Mouse (Mus musculus) hindbrain, embryonic 12.5 days (tissue): ENCODE data around the gene Gpa33. TPM values are rescaled to one million over a fixed set of nuclear protein-coding genes. Genes with fewer than 3 reads are reported as not detected.

Source experiments
- ATAC-seq: fragments of 200-750 bp; cut with Nextera tagmentation; 2 replicates; pipeline ENCODE4 v1.8.0; 2017; ENCODE audit warnings: moderate TSS enrichment; ENCODE audit not compliant: low FRiP score
- H3K27ac ChIP-seq: fragments of 300-500 bp; sonication (generic); 2 replicates; pipeline ENCODE4 v1.5.1; 2016; ENCODE audit warnings: mild to moderate bottlenecking
- H3K27me3 ChIP-seq: fragments of 300-500 bp; sonication (generic); 2 replicates; pipeline ENCODE4 v1.6.1; 2016; ENCODE audit warnings: mild to moderate bottlenecking
- H3K36me3 ChIP-seq: fragments of 300-500 bp; sonication (generic); 2 replicates; pipeline ENCODE4 v1.6.1; 2016; ENCODE audit warnings: mild to moderate bottlenecking
- H3K4me1 ChIP-seq: fragments of 300-500 bp; sonication (generic); 2 replicates; pipeline ENCODE4 v1.6.1; 2016
- H3K4me2 ChIP-seq: fragments of 300-500 bp; sonication (generic); replicated peaks from 2 replicates; pipeline ENCODE4 v1.6.1; 2016; ENCODE audit warnings: mild to moderate bottlenecking
- H3K4me3 ChIP-seq: fragments of 300-500 bp; sonication (generic); 2 replicates; pipeline ENCODE4 v1.5.1; 2016; ENCODE audit warnings: mild to moderate bottlenecking
- H3K9ac ChIP-seq: fragments of 300-500 bp; sonication (generic); 2 replicates; pipeline ENCODE4 v1.6.1; 2016; ENCODE audit warnings: mild to moderate bottlenecking, moderate library complexity
- H3K9me3 ChIP-seq: fragments of 300-500 bp; sonication (generic); replicated peaks from 2 replicates; pipeline ENCODE4 v1.6.1; 2016; ENCODE audit warnings: mild to moderate bottlenecking
- WGBS: fragments of 180-500 bp; shearing (Covaris S2); methylation state at CpG from one replicate; pipeline ENCODE4 v1.1.7; 2016; 5-methylcytosine and 5-hydroxymethylcytosine counted together
- polyA plus RNA-seq: library from polyadenylated mRNA; unstranded; fragments of >200 nt; fragmentation: Nextera tagmentation; extraction: Ambion mirVana; gene quantifications from 2 replicates; pipeline ENCODE4 v1.2.1, GENCODE M21; 2016

Gene Gpa33
- polyA plus RNA-seq, 1 experiment from 2014 or later: 0.12 TPM

DNA sequence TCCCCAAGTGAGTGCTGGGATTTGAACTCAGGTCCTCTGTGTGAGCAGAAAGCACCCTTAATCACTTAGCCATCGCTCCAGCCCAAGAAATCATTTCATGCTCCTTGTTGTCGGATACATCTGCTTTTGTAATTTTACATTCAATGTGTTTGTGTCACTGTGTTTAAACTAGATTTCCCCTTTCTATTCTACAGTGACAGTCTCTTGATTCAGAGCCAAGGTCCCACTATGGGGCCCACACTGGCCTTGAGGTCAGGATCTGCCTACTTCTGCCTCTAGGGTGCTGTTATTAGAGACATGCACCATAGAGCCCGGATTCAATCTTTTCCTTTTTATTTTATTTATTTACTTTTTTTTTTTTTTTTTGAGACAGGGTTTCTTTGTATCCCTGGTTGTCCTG is 43.0 kb downstream of the Gpa33 start:
- H3K36me3 ChIP-seq: no peaks in the 10 kb centered on the region
- no peak overlapping the region for H3K4me2 ChIP-seq
- no peak overlapping the region for H3K27ac ChIP-seq
- no peak overlapping the region for H3K9ac ChIP-seq
- no peaks in the 10 kb centered on the region for H3K9me3 ChIP-seq
- no peaks in the 10 kb centered on the region for H3K27me3 ChIP-seq
- ATAC-seq: no peak
- H3K4me1 ChIP-seq: no peaks in the 10 kb centered on the region
- no peak overlapping the region for H3K4me3 ChIP-seq
- WGBS: 84% methylated on average over 3 of the region's 3 CpGs

DNA sequence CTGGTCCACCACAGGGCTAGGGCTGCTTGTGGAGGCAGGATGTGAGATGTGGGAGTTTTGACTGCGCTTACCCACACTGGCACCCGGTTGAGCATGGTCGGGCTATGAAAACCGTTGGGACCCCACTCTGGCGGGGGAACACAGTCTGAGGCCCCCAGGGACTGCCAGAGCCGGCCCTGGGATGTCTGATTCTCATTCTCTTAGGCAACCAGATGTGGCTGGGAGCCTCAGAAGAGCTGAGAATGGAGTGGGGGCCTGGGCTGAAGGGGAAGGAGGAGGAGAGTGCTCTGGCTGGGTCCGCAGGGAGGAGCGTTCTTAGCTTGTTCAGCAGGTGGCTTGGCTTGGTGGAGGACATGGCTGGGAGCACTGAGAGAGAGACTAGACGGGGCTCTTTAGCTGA is 43.6 kb downstream of the Gpa33 start:
- ATAC-seq: no peak
- no peaks in the 10 kb centered on the region for H3K36me3 ChIP-seq
- no peaks in the 10 kb centered on the region for H3K4me1 ChIP-seq
- no peak overlapping the region for H3K4me2 ChIP-seq
- no peak overlapping the region for H3K27ac ChIP-seq
- no peaks in the 10 kb centered on the region for H3K9me3 ChIP-seq
- no peak overlapping the region for H3K9ac ChIP-seq
- no peaks in the 10 kb centered on the region for H3K27me3 ChIP-seq
- no peak overlapping the region for H3K4me3 ChIP-seq
- 72% methylated on average over 9 of the region's 9 CpGs for WGBS

DNA sequence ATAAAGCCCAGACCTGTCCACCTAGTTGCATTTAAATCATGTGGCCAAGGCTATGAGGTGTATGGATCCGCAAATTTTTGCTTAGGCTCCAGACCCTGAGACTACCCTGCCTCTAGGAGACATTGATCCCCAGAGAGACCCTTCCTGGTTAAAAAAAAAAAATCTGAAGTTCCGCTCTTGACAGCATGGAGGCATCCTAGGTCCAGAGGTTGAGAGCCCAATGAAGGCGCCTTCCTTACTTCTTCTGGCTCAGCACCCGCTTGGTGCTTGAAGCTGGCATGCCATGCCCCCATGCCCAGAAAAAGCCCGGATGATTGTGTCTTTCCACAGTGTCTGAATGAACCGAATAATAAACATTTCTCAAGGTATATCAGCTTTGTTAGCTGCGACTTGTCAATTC is 51.5 kb downstream of the Gpa33 start:
- Histone ChIP-seq H3K9ac (no peak overlapping the region), H3K9me3 (no peaks in the 10 kb centered on the region), H3K4me3 (no peak overlapping the region), H3K4me2 (no peak overlapping the region), H3K27ac (no peak overlapping the region), H3K27me3 (no peaks in the 10 kb centered on the region), H3K36me3 (no peaks in the 10 kb centered on the region), H3K4me1 (no peaks in the 10 kb centered on the region)
- 91% methylated on average over 7 of the region's 7 CpGs for WGBS
- ATAC-seq: no peak

DNA sequence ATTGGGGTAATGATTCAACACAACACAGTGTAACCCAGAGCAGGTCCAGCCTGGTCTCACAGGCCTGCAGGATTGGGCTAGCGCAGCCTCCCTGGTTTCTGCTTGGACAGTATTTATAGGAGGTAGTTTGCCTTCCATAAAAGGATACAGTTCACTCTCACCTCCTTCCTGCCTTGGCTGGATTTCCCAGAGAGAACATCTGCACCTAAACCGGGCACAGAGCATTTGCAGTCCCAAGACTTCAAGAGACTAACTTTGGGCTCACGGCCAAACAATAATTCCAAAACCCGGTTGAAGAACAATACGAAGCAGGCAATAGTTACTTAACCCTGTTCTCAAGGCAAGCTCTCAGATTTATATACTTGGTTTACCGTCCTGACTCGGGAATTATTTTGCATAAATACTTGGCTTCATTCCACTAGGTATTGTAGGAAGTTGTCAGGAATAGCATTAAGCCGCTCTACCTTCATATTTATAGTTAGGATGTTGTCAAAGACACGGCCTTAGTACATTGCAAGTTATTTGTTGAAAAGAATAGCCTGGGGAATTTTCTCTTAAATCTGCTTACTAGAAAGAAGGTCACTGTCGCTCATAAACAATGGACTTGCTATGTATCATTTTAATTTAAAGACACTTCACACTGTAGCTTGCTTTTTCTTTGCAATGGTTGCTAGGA is 53.1 kb downstream of the Gpa33 start:
- no peak overlapping the region for H3K27ac ChIP-seq
- H3K9ac ChIP-seq: no peak overlapping the region
- H3K4me1 ChIP-seq: no peaks in the 10 kb centered on the region
- no peak overlapping the region for H3K4me2 ChIP-seq
- ATAC-seq: no peak
- no peaks in the 10 kb centered on the region for H3K9me3 ChIP-seq
- H3K27me3 ChIP-seq: no peaks in the 10 kb centered on the region
- 77% methylated on average over 10 of the region's 10 CpGs for WGBS
- H3K4me3 ChIP-seq: no peak overlapping the region
- no peaks in the 10 kb centered on the region for H3K36me3 ChIP-seq

GRCm38 (mm10) chr1:166184391-166185229 is 54.6 kb downstream of the Gpa33 start:
- H3K4me2 ChIP-seq: no peak overlapping the region
- no peak overlapping the region for H3K9ac ChIP-seq
- H3K4me1 ChIP-seq: 0 out of 2 replicates have a peak, but pooled peaks cover under 1% of the 10 kb centered on the region
- no peaks in the 10 kb centered on the region for H3K36me3 ChIP-seq
- 78% methylated on average over 22 of the region's 22 CpGs for WGBS
- no peak overlapping the region for H3K27ac ChIP-seq
- H3K27me3 ChIP-seq: no peaks in the 10 kb centered on the region
- ATAC-seq: no peak
- H3K4me3 ChIP-seq: no peak overlapping the region
- H3K9me3 ChIP-seq: no peaks in the 10 kb centered on the region

DNA sequence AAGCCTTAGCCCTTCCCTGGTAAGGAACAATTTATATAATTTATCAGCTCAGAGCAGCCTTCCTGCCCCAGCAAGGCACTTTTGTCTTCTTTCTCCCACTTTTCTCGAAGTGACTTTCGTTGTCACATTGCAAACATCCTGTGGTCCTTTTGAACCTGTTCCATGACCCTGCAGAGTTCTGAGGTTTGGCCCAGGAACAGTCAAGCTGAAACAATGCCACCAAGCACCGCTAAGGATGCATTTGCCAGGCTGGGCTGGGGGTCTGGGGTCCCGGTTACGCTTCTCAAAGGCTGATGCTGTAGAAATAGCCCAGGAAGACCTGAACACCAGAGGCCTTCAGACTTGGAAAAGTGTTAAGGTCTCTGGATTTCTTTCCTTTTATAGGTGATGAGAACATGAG is 55.3 kb downstream of the Gpa33 start:
- H3K36me3 ChIP-seq: no peaks in the 10 kb centered on the region
- H3K27ac ChIP-seq: no peak overlapping the region
- H3K4me3 ChIP-seq: no peak overlapping the region
- H3K4me1 ChIP-seq: peaks cover 5% of the 10 kb centered on the region
- no peak overlapping the region for H3K9ac ChIP-seq
- no peak overlapping the region for H3K4me2 ChIP-seq
- 88% methylated on average over 5 of the region's 5 CpGs for WGBS
- H3K9me3 ChIP-seq: no peaks in the 10 kb centered on the region
- no peaks in the 10 kb centered on the region for H3K27me3 ChIP-seq
- no peak for ATAC-seq

DNA sequence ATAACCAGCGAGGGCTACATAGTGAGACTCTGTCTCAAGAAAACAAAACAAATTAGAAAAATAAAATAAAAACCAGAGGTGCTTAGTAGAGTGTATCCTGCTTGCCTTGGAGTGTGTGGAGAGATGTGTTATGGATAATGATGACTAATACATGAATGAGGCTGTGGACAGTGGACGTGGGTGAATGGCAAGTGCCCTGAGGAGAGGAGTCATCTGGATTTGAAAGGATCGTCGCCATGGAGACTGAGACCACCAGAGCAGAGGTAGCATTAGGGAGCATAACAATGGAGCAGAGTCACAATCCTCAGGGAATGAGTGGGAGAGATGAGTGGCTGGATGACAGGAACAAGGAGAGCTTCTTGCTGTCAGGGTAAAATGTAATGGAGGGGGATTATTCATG is 59.8 kb downstream of the Gpa33 start:
- no peak overlapping the region for H3K9ac ChIP-seq
- H3K27ac ChIP-seq: no peak overlapping the region
- H3K4me1 ChIP-seq: peaks cover 5% of the 10 kb centered on the region
- H3K4me2 ChIP-seq: no peak overlapping the region
- peak; percentile 54 for ATAC-seq
- no peaks in the 10 kb centered on the region for H3K27me3 ChIP-seq
- no peaks in the 10 kb centered on the region for H3K9me3 ChIP-seq
- H3K4me3 ChIP-seq: no peak overlapping the region
- WGBS: 65% methylated on average over 4 of the region's 4 CpGs
- H3K36me3 ChIP-seq: no peaks in the 10 kb centered on the region

- Histone ChIP-seq H3K36me3 (no peaks in the 10 kb centered on the region), H3K4me1 (no peaks in the 10 kb centered on the region), H3K9ac (no peak overlapping the region), H3K9me3 (no peaks in the 10 kb centered on the region), H3K27ac (no peak overlapping the region), H3K4me3 (no peak overlapping the region), H3K4me2 (no peak overlapping the region), H3K27me3 (no peaks in the 10 kb centered on the region)
- no peak for ATAC-seq
- 13% methylated on average over 5 of the region's 5 CpGs for WGBS
Measured at GRCm38 (mm10) chr1:166204171-166204570, 74.1 kb downstream of the Gpa33 start.

GRCm38 (mm10) chr1:166205159-166205558 is 75.1 kb downstream of the Gpa33 start:
- H3K36me3 ChIP-seq: no peaks in the 10 kb centered on the region
- ATAC-seq: no peak
- no peak overlapping the region for H3K4me2 ChIP-seq
- H3K9ac ChIP-seq: no peak overlapping the region
- H3K9me3 ChIP-seq: no peaks in the 10 kb centered on the region
- 75% methylated on average over 3 of the region's 3 CpGs for WGBS
- no peak overlapping the region for H3K27ac ChIP-seq
- no peaks in the 10 kb centered on the region for H3K4me1 ChIP-seq
- no peaks in the 10 kb centered on the region for H3K27me3 ChIP-seq
- H3K4me3 ChIP-seq: no peak overlapping the region

DNA sequence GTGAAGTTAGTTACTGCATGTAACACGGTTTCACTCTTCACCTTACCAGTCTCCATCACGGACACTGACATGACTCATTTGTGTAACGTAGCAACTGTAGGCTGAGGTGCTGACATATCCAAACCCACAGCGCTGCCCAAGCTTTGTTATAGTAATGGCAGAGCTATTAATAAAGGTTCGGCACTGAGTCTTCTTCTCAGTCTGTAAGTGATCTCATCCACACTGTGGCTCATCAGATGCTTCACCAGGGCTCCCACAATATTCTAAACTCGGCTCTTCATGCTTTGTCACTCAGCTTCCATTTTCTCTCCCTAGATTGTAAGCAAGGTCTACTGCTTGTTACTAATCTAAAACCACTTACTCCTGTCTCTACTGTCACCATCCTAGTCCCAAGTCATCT is 79.3 kb downstream of the Gpa33 start:
- no peak overlapping the region for H3K27ac ChIP-seq
- WGBS: 89% methylated on average over 6 of the region's 6 CpGs
- H3K9ac ChIP-seq: no peak overlapping the region
- H3K27me3 ChIP-seq: no peaks in the 10 kb centered on the region
- H3K4me1 ChIP-seq: no peaks in the 10 kb centered on the region
- no peaks in the 10 kb centered on the region for H3K36me3 ChIP-seq
- H3K4me2 ChIP-seq: no peak overlapping the region
- ATAC-seq: no peak
- H3K4me3 ChIP-seq: no peak overlapping the region
- no peaks in the 10 kb centered on the region for H3K9me3 ChIP-seq

DNA sequence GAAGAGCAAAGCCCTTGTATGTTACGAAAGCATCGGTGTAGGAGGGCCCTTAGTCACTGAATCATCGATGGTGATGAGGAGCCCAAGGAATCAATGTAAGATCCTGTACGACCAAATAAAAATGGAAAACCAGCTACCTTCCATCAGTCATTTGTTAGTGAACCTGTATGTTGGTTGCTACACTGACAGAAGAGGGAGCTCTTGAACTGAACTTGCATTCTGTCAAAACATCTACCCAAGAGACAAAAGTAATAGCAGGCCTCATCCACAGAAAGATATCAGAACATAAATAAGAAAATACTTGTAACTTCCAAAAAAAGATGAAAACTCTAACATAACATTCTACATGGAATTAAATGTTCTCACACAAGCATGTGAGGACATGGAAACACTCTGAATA is 84.1 kb downstream of the Gpa33 start:
- H3K27me3 ChIP-seq: no peaks in the 10 kb centered on the region
- H3K9ac ChIP-seq: no peak overlapping the region
- H3K36me3 ChIP-seq: no peaks in the 10 kb centered on the region
- 84% methylated on average over 4 of the region's 4 CpGs for WGBS
- ATAC-seq: no peak
- no peak overlapping the region for H3K4me2 ChIP-seq
- no peak overlapping the region for H3K27ac ChIP-seq
- no peaks in the 10 kb centered on the region for H3K9me3 ChIP-seq
- no peak overlapping the region for H3K4me3 ChIP-seq
- H3K4me1 ChIP-seq: no peaks in the 10 kb centered on the region
